Mouse (Mus musculus) hindbrain, embryonic 10.5 days (tissue): ENCODE measurements around the gene Abhd12. TPM values are rescaled to one million over a fixed set of nuclear protein-coding genes. Genes with fewer than 3 reads are reported as not detected.

ENCODE experiments used
- DNase-seq: peaks from one replicate; pipeline ENCODE4 v3.0.0-alpha.2; 2017; ENCODE audit warnings: low spot score
- H3K27ac ChIP-seq: fragments of 300-500 bp; sonication (generic); 2 replicates; pipeline ENCODE4 v1.5.1; 2016; ENCODE audit warnings: mild to moderate bottlenecking, moderate library complexity
- H3K27me3 ChIP-seq: fragments of 300-500 bp; sonication (generic); 2 replicates; pipeline ENCODE4 v1.6.1; 2016; ENCODE audit warnings: mild to moderate bottlenecking; ENCODE audit not compliant: poor library complexity, insufficient read depth, severe bottlenecking
- H3K36me3 ChIP-seq: fragments of 300-500 bp; sonication (generic); 2 replicates; pipeline ENCODE4 v1.6.1; 2016; ENCODE audit warnings: mild to moderate bottlenecking, moderate library complexity
- H3K4me1 ChIP-seq: fragments of 300-500 bp; sonication (generic); replicated peaks from 2 replicates; pipeline ENCODE4 v1.6.1; 2016; ENCODE audit warnings: mild to moderate bottlenecking
- H3K4me3 ChIP-seq: fragments of 300-500 bp; sonication (generic); 2 replicates; pipeline ENCODE4 v1.5.1; 2016; ENCODE audit warnings: mild to moderate bottlenecking, moderate library complexity
- H3K9me3 ChIP-seq: fragments of 300-500 bp; sonication (generic); 2 replicates; pipeline ENCODE4 v1.6.1; 2016; ENCODE audit warnings: mild to moderate bottlenecking, moderate library complexity
- WGBS: fragments of 180-500 bp; shearing (Covaris S2); methylation state at CpG from one replicate; pipeline ENCODE4 v1.1.7; 2016; 5-methylcytosine and 5-hydroxymethylcytosine counted together
- polyA plus RNA-seq: library from polyadenylated mRNA; unstranded; fragments of >200 nt; fragmentation: Nextera tagmentation; extraction: Ambion mirVana; gene quantifications from 2 replicates; pipeline ENCODE4 v1.2.1, GENCODE M21; 2016

Abhd12 gene
- polyA plus RNA-seq, 1 experiment from 2014 or later, result 55.4 TPM

DNA sequence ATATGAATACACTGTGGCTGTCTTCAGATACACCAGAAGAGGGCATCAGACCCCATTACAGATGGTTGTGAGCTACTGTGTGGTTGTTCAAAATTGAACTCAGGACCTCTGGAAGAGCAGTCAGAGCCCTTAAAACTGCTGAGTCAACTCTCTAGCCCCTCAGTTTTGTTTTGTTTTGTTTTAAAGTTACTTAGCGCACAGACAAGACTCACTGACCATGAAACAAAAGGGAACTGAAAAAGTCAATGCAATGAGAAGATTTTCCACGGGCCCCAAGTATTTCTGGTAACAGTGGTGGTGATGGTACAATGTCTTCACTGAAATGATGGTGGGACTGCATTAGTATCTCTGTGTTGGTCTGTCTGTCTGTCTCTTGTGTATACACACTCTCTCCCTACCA is 43.4 kb downstream of the Abhd12 start:
- 85% methylated on average over 2 of the region's 2 CpGs for WGBS
- no peak overlapping the region for H3K27ac ChIP-seq
- no peak for DNase-seq
- H3K27me3 ChIP-seq, result no peaks in the 10 kb centered on the region
- no peak overlapping the region for H3K4me3 ChIP-seq
- no peaks in the 10 kb centered on the region for H3K4me1 ChIP-seq
- H3K36me3 ChIP-seq, result no peaks in the 10 kb centered on the region
- H3K9me3 ChIP-seq, result peaks cover 4% of the 10 kb centered on the region; the same call in 1 of the 2 replicates

DNA sequence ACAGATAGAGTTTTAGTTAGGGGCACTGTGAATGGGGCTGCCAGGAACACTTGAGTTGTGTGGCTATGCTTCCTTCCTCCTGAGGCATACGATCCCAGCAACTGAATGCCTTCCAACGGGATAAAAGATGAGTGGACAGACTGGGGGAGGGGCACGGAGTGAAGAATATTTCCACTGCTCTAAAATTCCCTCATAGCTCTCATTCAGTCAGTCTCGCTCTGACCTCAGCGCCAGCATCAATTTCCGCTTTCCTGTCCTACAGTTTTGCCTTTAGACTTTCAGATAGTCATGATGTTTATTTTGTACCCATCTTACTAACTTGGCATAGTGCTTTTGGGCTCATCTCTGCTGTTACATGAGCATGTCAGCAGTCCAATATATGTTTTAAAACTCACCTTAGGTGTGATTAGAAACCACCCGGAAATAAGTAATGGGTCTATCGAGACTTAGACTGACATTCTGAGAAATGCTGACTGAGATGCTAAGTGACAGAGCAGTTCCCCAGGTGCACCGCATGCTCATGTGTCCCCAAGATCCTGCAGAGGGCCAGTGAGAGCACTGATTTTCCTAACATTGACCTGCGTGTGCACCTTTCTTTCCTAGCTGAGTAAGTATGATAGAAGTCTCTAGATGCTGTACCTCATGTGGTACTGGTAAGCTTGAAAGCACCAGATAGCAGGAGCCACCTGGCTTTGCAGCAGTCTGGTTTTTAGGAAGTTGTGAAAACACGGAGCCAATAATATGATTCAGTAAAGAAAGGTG is 44.7 kb downstream of the Abhd12 start:
- no peak overlapping the region for H3K4me3 ChIP-seq
- no peaks in the 10 kb centered on the region for H3K9me3 ChIP-seq
- H3K27me3 ChIP-seq, result no peaks in the 10 kb centered on the region
- DNase-seq, result no peak
- H3K27ac ChIP-seq, result no peak overlapping the region
- no peaks in the 10 kb centered on the region; the same call in 1 of the 2 replicates for H3K4me1 ChIP-seq
- H3K36me3 ChIP-seq, result no peaks in the 10 kb centered on the region
- 85% methylated on average over 11 of the region's 11 CpGs for WGBS

DNA sequence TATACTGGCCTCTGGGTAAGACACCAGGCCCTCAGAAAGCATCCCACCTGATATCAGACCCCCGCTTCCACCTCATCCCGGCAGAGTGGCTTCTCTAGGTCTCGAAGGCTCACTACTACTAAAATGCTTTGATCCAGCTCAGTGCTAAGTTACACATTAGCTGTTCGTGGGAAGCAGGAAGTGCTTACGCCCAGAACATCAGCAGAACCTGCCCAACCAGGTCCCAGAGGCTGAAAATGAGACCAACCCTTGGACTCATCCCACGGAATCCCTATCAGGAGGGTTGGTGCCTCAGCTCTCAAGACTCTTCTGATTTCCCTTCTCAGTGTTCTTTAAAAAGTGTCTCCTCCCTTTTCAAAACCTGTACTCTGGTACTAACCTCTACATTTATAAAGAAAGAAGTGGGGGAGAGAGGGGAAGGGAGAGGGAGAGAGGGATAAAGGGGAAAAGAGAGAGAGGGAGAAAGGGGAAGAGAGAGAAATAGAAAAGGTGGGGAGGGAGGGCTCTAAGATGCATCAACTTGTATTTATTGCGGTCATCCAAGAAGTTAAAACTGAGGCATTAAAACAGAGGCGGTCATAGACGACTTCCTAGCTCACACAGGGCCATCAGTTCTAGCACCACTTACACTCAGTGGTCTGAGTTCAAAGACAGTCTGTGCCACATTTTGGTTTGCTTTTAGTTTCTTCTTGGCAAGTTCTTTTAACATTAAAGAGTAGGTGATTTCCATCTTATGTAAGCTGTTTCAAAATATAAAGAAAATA is 45.6 kb downstream of the Abhd12 start:
- Histone ChIP-seq H3K27me3 (no peaks in the 10 kb centered on the region), H3K9me3 (no peaks in the 10 kb centered on the region), H3K4me3 (no peak overlapping the region), H3K36me3 (no peaks in the 10 kb centered on the region), H3K4me1 (no peaks in the 10 kb centered on the region; the same call in 1 of the 2 replicates), H3K27ac (no peak overlapping the region)
- WGBS, result 93% methylated on average over 9 of the region's 9 CpGs
- DNase-seq, result no peak

DNA sequence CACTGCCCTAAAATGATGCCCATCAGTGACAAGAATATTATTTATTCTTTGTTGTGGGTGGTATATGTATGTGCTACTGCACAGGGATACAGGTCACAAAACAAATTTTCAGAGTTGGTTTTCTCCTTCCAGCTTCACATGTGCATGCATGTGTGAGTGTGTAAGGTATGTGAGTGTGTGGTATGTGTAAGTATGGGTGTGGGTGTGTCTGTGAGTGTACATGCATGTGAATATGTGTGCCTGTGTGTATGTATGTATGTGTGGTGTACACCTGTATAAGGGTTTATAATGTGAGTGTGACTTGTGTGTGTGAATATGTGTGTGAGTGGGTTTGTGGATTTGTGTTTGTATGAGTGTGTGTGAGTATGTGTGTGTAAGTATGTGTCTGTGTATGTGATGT is 49.4 kb downstream of the Abhd12 start:
- Histone ChIP-seq H3K9me3 (no peaks in the 10 kb centered on the region), H3K4me1 (no peaks in the 10 kb centered on the region; the same call in 1 of the 2 replicates), H3K27ac (no peak overlapping the region), H3K4me3 (no peak overlapping the region), H3K36me3 (peaks cover 3% of the 10 kb centered on the region; the same call in 1 of the 2 replicates), H3K27me3 (no peaks in the 10 kb centered on the region)
- DNase-seq, result no peak

DNA sequence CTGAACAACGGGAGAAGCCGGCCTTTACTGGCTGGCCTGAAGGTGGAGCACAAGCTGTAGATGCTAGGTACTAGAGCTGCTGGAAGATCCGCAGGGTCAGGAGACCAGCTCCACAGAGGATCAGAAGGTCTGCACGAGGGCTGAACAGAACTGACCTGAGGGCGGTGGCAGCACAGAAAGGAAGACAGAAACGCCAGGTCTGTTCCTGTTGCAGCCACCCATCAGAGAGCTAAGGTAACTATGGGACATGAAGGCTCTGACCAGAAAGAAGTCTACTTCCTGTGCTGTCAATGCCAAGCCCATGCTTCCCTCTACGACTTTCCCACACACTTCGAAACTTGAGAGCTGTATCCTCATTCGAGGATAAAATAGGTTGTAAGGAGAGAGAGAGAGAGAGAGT is 53.3 kb downstream of the Abhd12 start:
- 79% methylated on average over 9 of the region's 9 CpGs for WGBS
- Histone ChIP-seq H3K36me3 (peaks cover 9% of the 10 kb centered on the region), H3K9me3 (no peaks in the 10 kb centered on the region), H3K4me3 (no peak overlapping the region), H3K27ac (no peak overlapping the region), H3K27me3 (no peaks in the 10 kb centered on the region), H3K4me1 (no peaks in the 10 kb centered on the region; the same call in 1 of the 2 replicates)
- no peak for DNase-seq

DNA sequence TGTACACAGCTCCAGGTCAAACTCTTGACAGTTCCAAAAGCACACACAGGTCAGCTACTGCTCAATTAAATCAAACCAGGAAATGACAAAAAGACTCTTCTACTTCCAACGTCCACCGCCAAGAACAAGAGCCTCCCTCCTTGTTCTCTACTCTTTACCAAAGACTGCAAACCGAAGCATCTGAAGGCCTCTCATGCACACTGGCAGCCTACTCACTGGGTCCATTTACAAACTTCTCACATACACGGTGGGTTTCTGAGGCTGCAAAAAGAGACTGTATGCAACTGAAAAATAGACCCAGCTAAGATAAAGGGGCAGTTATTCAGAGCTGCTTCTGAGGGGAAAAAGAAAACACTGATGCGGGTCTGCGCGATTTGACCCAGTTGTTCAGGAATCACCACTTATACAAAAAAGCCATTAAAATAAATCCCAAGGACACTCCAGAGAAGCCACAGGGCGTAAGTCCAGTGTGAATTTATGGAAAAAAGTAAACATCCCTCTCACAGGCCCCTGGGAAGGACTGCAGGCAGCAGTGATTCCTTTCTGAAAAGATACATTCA is 57.0 kb downstream of the Abhd12 start:
- WGBS, result 85% methylated on average over 8 of the region's 8 CpGs
- Histone ChIP-seq H3K27ac (no peak overlapping the region), H3K27me3 (no peaks in the 10 kb centered on the region), H3K9me3 (no peaks in the 10 kb centered on the region), H3K36me3 (peaks cover 30% of the 10 kb centered on the region), H3K4me3 (no peak overlapping the region), H3K4me1 (no peaks in the 10 kb centered on the region)
- no peak for DNase-seq

DNA sequence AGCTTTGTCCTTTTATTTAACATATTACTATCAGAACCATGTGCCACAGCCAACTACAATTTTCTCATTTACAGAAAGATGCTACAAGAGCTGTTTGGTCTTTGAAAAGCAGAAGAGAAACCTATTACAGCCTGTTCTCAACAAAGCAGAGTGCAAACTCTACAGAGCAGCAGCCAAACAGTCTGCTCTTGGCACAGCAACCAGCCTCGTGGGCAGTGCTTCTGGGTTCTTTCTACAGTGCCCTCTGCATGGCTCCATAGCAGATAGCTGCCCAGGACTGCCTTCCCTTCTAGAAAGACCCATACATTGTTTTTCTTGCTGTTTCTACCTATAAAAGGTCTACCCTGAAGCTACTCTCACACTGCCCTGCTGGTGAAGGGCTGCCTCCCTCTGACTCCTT is 59.7 kb downstream of the Abhd12 start:
- Histone ChIP-seq H3K4me1 (no peaks in the 10 kb centered on the region), H3K4me3 (no peak overlapping the region), H3K9me3 (no peaks in the 10 kb centered on the region), H3K36me3 (peaks cover 34% of the 10 kb centered on the region), H3K27ac (no peak overlapping the region), H3K27me3 (no peaks in the 10 kb centered on the region)
- 78% methylated on average over 1 of the region's 1 CpGs for WGBS
- no peak for DNase-seq

DNA sequence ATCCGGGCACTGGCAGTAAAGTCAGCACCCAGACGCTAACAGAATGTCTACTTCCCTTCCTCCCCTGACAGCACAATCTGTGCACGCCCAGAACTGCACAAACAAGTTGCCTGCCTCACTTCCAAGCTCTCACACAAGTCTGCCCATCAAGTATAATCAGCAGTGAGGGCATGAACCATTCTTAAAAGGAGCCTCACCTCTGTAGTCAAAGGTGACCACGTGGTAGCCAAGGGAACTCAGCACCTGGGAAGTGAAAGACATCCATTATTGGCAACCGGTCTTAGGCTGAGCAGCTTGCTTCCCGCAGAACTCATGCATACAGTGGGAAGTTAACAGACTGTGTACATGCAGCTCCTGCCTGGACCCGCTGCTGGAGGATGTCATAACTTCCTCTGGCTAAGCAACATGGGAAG is 62.5 kb downstream of the Abhd12 start:
- 84% methylated on average over 7 of the region's 7 CpGs for WGBS
- peaks cover 48% of the 10 kb centered on the region for H3K36me3 ChIP-seq

DNA sequence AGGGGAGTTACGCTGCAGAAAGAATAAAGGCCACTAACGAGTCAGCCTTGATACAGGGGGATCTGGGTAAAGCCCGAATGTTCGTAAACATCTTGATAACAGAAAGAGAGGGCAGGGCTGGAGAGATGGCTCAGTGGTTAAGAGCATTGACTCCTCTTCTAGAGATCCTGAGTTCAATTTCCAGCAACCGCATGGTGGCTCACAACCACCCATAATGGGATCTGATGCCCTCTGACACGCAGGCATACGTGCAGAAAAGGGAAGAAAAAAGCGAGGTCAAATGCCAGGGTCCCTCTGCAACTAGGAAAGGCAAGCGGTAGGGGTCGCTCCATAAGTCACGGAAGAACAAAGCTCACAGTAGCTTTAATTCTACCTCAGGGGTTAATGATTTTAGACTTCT is 63.4 kb downstream of the Abhd12 start:
- Histone ChIP-seq H3K36me3 (peaks cover 48% of the 10 kb centered on the region), H3K9me3 (no peaks in the 10 kb centered on the region), H3K27ac (no peak overlapping the region), H3K27me3 (no peaks in the 10 kb centered on the region), H3K4me1 (no peaks in the 10 kb centered on the region), H3K4me3 (no peak overlapping the region)
- WGBS, result 61% methylated on average over 11 of the region's 11 CpGs
- DNase-seq, result no peak

More for the DNA sequence above, 62.5 kb downstream of the Abhd12 start:
- no peak overlapping the region for H3K27ac ChIP-seq
- no peaks in the 10 kb centered on the region for H3K4me1 ChIP-seq
- H3K27me3 ChIP-seq, result no peaks in the 10 kb centered on the region
- no peak for DNase-seq
- no peaks in the 10 kb centered on the region for H3K9me3 ChIP-seq
- H3K4me3 ChIP-seq, result no peak overlapping the region

DNA sequence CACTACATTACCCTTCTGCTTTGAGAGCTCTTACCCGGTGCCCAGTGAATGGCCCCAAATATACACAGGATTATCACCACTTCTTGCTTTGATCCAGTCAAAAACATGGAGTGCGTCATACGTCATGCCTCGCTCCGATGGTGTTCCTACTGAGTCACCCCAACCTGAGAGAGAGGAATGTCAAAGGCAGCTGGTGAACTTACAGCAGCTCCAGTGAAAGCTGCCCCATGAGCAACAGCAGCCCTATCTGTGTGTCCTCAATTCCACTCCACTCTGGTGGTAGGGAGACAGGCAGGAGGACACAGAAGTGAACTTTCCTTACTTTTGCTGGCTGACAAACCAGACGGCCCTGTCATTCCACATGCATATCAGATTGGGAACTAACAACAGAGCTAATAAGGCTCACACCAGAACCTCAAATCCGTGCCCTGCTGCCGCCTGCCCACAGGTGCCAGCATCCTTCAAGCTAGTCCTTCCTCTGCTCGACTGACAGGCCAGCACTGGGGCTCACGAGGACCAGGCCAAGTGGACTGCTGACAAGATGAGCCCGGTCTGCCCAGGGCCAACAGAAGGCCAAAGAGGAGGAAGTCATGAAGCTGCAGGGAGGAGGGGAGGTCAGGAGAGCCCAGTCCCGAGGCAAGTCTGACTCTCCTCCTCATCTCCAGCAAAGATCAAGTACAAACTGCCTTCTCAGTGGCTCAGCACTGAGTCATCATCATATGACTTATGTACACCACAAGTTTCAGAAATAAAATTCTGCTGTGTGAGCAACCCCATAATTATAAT is 64.7 kb downstream of the Abhd12 start:
- Histone ChIP-seq H3K27ac (no peak overlapping the region), H3K36me3 (peaks cover 54% of the 10 kb centered on the region), H3K27me3 (no peaks in the 10 kb centered on the region), H3K9me3 (no peaks in the 10 kb centered on the region), H3K4me3 (no peak overlapping the region), H3K4me1 (no peaks in the 10 kb centered on the region)
- WGBS, result 83% methylated on average over 12 of the region's 12 CpGs
- no peak for DNase-seq

DNA sequence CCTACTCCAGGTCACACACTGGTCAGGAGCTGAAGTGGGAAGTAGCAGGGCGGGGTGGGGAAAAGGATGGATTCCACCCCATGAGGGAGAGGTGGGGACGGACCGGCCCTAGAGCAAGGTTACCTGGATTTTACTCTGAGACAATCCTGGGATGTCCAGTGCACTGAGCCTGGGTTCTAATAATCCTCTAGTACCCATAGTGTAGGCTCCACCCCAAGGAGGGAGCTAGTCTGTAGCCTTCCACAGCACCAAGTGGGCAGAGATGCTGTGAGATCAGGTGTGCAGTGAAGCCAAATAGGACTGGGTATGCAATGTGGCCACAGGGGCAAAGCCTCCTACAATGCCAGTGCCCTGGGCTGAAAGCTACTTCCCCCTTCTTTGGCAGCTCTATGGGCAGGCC is 66.8 kb downstream of the Abhd12 start:
- no peaks in the 10 kb centered on the region for H3K4me1 ChIP-seq
- H3K27ac ChIP-seq, result no peak overlapping the region
- no peak for DNase-seq
- no peak overlapping the region for H3K4me3 ChIP-seq
- 98% methylated on average over 3 of the region's 3 CpGs for WGBS
- H3K9me3 ChIP-seq, result no peaks in the 10 kb centered on the region
- H3K27me3 ChIP-seq, result no peaks in the 10 kb centered on the region
- H3K36me3 ChIP-seq, result peaks cover 60% of the 10 kb centered on the region

DNA sequence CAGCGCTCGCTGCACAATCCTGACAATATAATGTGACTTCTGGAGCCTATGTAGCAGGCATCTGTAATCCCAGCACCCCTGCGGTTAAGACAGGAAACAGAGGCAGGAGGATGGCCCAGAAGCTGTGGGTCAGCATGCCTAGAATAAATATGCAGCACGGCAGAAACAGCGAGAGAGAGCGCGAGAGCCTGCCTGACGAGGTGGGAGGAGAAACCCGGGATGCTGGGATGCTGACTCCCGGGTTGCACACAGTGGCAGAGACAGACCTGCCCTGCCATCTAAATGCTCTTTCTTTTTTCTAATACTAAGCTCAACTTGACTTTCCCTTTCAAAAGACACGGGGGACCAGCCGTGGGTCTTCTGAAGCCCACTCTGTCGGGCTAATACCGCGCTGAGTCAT is 67.6 kb downstream of the Abhd12 start:
- no peaks in the 10 kb centered on the region for H3K27me3 ChIP-seq
- no peaks in the 10 kb centered on the region for H3K4me1 ChIP-seq
- H3K9me3 ChIP-seq, result no peaks in the 10 kb centered on the region
- no peak overlapping the region for H3K4me3 ChIP-seq
- 81% methylated on average over 15 of the region's 15 CpGs for WGBS
- DNase-seq, result no peak
- H3K27ac ChIP-seq, result no peak overlapping the region
- peaks cover 62% of the 10 kb centered on the region for H3K36me3 ChIP-seq
